Mouse (Mus musculus): ENCODE measurements around the gene Ryk. TPM values are rescaled to one million over a fixed set of nuclear protein-coding genes. Genes with fewer than 3 reads are reported as not detected.

The Ryk gene
- polyA plus RNA-seq, 1 experiment, result 0.48 TPM

GRCm38 (mm10) chr9:102922866-102923434 is 88.2 kb downstream of the Ryk start:
- Histone ChIP-seq H3K36me3 (ENCODE audit: control insufficient read depth) (no peaks in the 10 kb centered on the region), H3K4me3 (replicated peaks) (no peak overlapping the region), H3K9me3 (ENCODE audit: control insufficient read depth, low read length) (no peaks in the 10 kb centered on the region), H3K27me3 (ENCODE audit: control insufficient read depth) (no peaks in the 10 kb centered on the region), H3K4me1 (ENCODE audit: control insufficient read depth) (peaks cover 4% of the 10 kb centered on the region; the same call in 1 of the 2 replicates)
- TF ChIP-seq GATA1 (IDR thresholded peaks at IDR 0.05; ENCODE audit: low read length), result no peak

GRCm38 (mm10) chr9:102923836-102924235 is 89.1 kb downstream of the Ryk start:
- Histone ChIP-seq H3K36me3 (ENCODE audit: control insufficient read depth) (no peaks in the 10 kb centered on the region), H3K4me3 (replicated peaks) (no peak overlapping the region), H3K9me3 (ENCODE audit: control insufficient read depth, low read length) (no peaks in the 10 kb centered on the region), H3K27me3 (ENCODE audit: control insufficient read depth) (no peaks in the 10 kb centered on the region), H3K4me1 (ENCODE audit: control insufficient read depth) (peaks cover 4% of the 10 kb centered on the region; the same call in 1 of the 2 replicates)
- TF ChIP-seq GATA1 (IDR thresholded peaks at IDR 0.05; ENCODE audit: low read length) (no peak), TAL1 (IDR thresholded peaks at IDR 0.05; ENCODE audit: low read length) (no peak)

- H3K36me3 ChIP-seq (ENCODE audit: control insufficient read depth), result no peaks in the 10 kb centered on the region
- peaks cover 4% of the 10 kb centered on the region; the same call in 1 of the 2 replicates for H3K4me1 ChIP-seq (ENCODE audit: control insufficient read depth)
- no peak for TF ChIP-seq TAL1 (IDR thresholded peaks at IDR 0.05; ENCODE audit: low read length)
- TF ChIP-seq GATA1 (IDR thresholded peaks at IDR 0.05; ENCODE audit: low read length), result no peak
- no peak overlapping the region for H3K4me3 ChIP-seq (replicated peaks)
- H3K27me3 ChIP-seq (ENCODE audit: control insufficient read depth), result no peaks in the 10 kb centered on the region
- no peaks in the 10 kb centered on the region for H3K9me3 ChIP-seq (ENCODE audit: control insufficient read depth, low read length)
Measured at GRCm38 (mm10) chr9:102924627-102925316, 90.1 kb downstream of the Ryk start.

DNA sequence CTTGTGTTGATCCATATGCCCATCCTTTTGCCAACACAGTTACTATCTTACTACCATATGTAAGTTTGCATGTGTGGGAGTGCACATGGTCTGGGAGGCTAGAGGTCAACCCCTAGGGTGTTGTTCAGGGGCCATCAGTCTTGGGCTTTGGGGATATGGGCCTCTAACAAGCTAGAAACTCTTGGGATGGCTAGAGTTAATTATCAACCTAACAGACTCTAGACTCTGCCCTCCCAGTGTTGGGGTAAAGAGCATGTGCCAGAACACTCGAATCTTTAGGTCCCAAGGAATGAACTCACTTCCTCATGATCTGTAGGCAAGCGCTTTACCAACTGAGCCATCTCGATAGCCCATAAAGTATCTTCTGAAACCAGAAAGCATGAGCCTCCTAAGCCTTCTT is 91.4 kb downstream of the Ryk start:
- H3K27me3 ChIP-seq (ENCODE audit: control insufficient read depth), result no peaks in the 10 kb centered on the region
- H3K4me1 ChIP-seq (ENCODE audit: control insufficient read depth), result peaks cover 4% of the 10 kb centered on the region; the same call in 1 of the 2 replicates
- TF ChIP-seq GATA1 (IDR thresholded peaks at IDR 0.05; ENCODE audit: low read length), result no peak
- TF ChIP-seq TAL1 (IDR thresholded peaks at IDR 0.05; ENCODE audit: low read length), result no peak

GRCm38 (mm10) chr9:102929776-102930175 is 95.1 kb downstream of the Ryk start:
- peaks cover 7% of the 10 kb centered on the region for H3K4me1 ChIP-seq (ENCODE audit: control insufficient read depth)
- no peak overlapping the region for H3K4me3 ChIP-seq (replicated peaks)
- no peak for TF ChIP-seq TAL1 (IDR thresholded peaks at IDR 0.05; ENCODE audit: low read length)
- TF ChIP-seq GATA1 (IDR thresholded peaks at IDR 0.05; ENCODE audit: low read length), result no peak
- H3K27me3 ChIP-seq (ENCODE audit: control insufficient read depth), result no peaks in the 10 kb centered on the region
- H3K36me3 ChIP-seq (ENCODE audit: control insufficient read depth), result no peaks in the 10 kb centered on the region
- H3K9me3 ChIP-seq (ENCODE audit: control insufficient read depth, low read length), result no peaks in the 10 kb centered on the region

More for the DNA sequence above, 91.4 kb downstream of the Ryk start:
- no peak overlapping the region for H3K4me3 ChIP-seq (replicated peaks)
- H3K9me3 ChIP-seq (ENCODE audit: control insufficient read depth, low read length), result no peaks in the 10 kb centered on the region
- no peaks in the 10 kb centered on the region for H3K36me3 ChIP-seq (ENCODE audit: control insufficient read depth)

DNA sequence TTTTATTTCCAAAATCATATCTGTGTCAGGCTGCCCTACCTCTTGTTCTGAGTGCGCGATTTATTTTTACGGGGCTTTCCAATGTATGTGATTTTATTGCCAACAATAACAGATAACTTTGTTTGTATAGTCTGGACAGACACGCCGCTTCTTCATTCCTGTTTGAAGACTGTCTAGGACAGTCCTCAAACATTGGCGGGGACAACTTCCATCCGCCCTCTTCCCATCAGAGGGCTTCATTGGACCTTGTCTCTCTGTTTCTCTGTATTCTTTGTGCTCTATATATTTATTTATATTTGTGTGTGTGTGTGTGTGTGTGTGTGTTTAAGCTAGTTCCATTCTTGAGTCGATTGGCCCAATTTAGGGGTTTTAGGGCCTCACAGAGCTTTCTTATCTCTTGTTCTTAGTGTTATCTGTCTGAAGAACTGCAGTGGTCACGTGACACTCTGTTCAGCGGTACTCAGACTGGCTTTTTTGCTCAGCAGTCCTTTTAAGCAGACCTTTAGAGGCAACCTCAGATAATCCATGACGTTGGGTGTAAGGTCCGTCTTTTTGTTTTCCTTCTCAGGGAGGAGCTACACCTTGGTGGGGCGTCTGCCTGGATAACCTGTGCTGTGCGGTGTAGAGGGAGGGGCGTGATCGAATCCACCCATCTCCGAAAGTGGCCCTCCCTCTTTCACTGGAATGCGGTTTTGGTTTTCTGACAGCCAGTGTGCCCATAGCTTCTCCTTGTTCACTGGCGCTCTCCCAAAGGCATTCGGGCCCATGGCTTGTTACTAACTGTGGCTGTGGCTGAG is 99.4 kb downstream of the Ryk start:
- H3K9me3 ChIP-seq (ENCODE audit: control insufficient read depth, low read length), result no peaks in the 10 kb centered on the region; the same call in 1 of the 2 replicates
- no peaks in the 10 kb centered on the region for H3K27me3 ChIP-seq (ENCODE audit: control insufficient read depth)
- TF ChIP-seq TAL1 (IDR thresholded peaks at IDR 0.05; ENCODE audit: low read length) (no peak), GATA1 (IDR thresholded peaks at IDR 0.05; ENCODE audit: low read length) (no peak)
- H3K36me3 ChIP-seq (ENCODE audit: control insufficient read depth), result no peaks in the 10 kb centered on the region
- peaks cover 7% of the 10 kb centered on the region for H3K4me1 ChIP-seq (ENCODE audit: control insufficient read depth)
- peak overlapping the region; percentile 55 for H3K4me3 ChIP-seq (replicated peaks)

- TF ChIP-seq TAL1 (IDR thresholded peaks at IDR 0.05; ENCODE audit: low read length) (no peak), GATA1 (IDR thresholded peaks at IDR 0.05; ENCODE audit: low read length) (no peak)
- H3K4me3 ChIP-seq (replicated peaks), result no peak overlapping the region
- H3K4me1 ChIP-seq (ENCODE audit: control insufficient read depth), result no peaks in the 10 kb centered on the region
- H3K36me3 ChIP-seq (ENCODE audit: control insufficient read depth), result no peaks in the 10 kb centered on the region
- H3K27me3 ChIP-seq (ENCODE audit: control insufficient read depth), result no peaks in the 10 kb centered on the region
- no peaks in the 10 kb centered on the region; the same call in 1 of the 2 replicates for H3K9me3 ChIP-seq (ENCODE audit: control insufficient read depth, low read length)
Measured at GRCm38 (mm10) chr9:102942221-102942620, 107.5 kb downstream of the Ryk start.

- H3K4me1 ChIP-seq (ENCODE audit: control insufficient read depth), result no peaks in the 10 kb centered on the region
- H3K36me3 ChIP-seq (ENCODE audit: control insufficient read depth), result no peaks in the 10 kb centered on the region
- no peaks in the 10 kb centered on the region for H3K27me3 ChIP-seq (ENCODE audit: control insufficient read depth)
- H3K4me3 ChIP-seq (replicated peaks), result no peak overlapping the region
- H3K9me3 ChIP-seq (ENCODE audit: control insufficient read depth, low read length), result no peaks in the 10 kb centered on the region; the same call in 1 of the 2 replicates
- no peak for TF ChIP-seq TAL1 (IDR thresholded peaks at IDR 0.05; ENCODE audit: low read length)
- no peak for TF ChIP-seq GATA1 (IDR thresholded peaks at IDR 0.05; ENCODE audit: low read length)
Measured at GRCm38 (mm10) chr9:102944891-102945290, 110.2 kb downstream of the Ryk start.

DNA sequence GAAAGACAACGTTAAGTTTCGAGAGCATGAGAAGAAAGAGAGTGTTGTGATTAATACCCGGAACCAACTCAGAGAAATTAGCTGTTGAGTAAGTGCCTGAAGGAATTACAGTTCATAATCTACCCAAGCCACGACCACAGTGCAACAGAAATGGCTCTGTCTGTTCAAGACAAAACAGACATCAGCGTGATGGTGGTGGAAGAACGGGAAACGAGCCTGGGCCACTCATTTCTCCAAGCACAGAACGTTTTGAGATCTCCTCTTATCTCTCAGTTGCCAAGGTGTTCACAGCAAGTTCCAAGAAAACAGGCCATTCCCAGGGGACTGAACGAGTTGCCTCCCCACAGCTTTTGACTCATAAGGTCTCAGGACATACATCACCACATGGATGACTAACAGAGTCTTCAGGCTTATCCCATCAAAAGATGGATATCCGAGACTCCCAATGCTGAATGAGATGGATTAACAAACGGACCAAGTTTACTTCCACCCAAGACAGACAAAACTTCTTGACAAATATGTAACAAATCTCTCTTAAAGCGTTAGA is 111.8 kb downstream of the Ryk start:
- H3K36me3 ChIP-seq (ENCODE audit: control insufficient read depth), result no peaks in the 10 kb centered on the region
- H3K4me1 ChIP-seq (ENCODE audit: control insufficient read depth), result no peaks in the 10 kb centered on the region
- no peak overlapping the region for H3K4me3 ChIP-seq (replicated peaks)
- no peaks in the 10 kb centered on the region; the same call in 1 of the 2 replicates for H3K9me3 ChIP-seq (ENCODE audit: control insufficient read depth, low read length)
- H3K27me3 ChIP-seq (ENCODE audit: control insufficient read depth), result no peaks in the 10 kb centered on the region
- TF ChIP-seq TAL1 (IDR thresholded peaks at IDR 0.05; ENCODE audit: low read length) (no peak), GATA1 (IDR thresholded peaks at IDR 0.05; ENCODE audit: low read length) (no peak)

Measured in erythroblast, embryonic 14.5 days (primary cell).